Mouse (Mus musculus) forelimb bud, embryonic 11.5 days (tissue): ENCODE results near the gene Zfp354a.
"Not testable (repeated sequence)": the region's sequence is repeated elsewhere in the genome, so short reads cannot be mapped to it uniquely, and the experiment has no call there.

Source experiments
- DNase-seq: peaks from one replicate; pipeline ENCODE4 v3.0.0-alpha.2; 2012; ENCODE audit warnings: low read depth, low spot score

Gene Zfp354a

DNA sequence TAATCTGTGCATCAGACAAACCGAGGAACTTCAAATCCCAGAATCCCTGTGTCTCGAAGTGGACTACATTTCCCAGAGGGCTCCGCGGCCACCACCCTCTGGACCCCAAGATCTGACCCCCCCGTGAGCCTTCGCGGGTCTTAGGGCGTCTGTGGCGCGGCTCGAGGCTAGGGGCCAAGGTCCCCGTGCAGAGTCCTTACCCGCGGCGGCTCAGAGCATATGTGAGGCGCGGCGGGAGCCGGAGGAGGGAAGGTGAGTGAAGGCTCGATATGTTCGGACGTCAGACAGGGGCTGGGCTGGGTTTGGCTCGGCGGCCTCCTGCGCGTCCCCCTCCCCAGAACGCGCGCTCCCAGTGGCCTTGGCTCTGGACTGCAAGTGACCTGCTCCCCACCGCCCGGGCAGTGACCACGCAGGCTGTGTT, at the start of gene Zfp354a:
Zfp354a (plus strand) TSS at position 107 of the 421 bp plus-strand sequence.
- peak; percentile 68 for DNase-seq

DNA sequence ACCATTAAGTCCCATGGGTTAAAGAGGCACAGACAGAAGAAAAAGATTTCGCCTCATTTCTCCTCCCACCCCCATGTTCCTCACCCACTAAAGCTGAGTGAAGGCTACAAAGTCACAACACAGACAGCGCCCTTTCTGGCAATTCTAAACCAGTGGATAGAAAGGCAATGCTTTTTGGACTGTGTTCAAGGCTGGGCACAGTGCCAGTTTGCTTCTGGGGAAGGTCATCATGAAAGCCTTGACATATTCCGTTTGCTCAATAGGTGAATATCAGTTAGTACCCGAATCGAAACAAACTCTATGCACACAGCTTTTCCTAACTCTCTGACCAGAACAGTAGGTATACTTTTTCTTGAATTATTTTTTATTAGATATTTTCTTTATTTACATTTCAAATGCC, 47.2 kb upstream of the Zfp354a start:
- DNase-seq = no peak

DNA sequence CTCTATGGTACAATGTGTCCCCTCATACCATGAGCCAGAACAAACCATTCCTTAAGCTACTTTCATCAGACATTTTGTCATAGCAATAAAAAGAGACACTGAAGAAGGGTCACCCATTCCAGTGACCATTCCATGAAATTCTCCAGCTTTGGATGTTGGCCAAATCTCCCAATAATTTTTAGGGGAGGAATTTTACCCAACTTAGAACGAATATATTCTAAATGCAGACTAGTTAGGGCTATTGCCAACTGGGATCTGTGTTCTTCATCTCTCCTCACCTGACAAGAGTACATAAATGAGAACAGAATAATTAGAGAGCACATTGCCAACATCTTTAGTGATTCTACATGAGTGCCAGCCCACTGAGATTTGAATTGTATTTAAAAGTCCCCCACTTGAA, 45.1 kb upstream of the Zfp354a start, which contains the start of gene Olfr54:
Olfr54 (plus strand) TSS at position 301 of the 400 bp plus-strand sequence.
- DNase-seq = no peak

DNA sequence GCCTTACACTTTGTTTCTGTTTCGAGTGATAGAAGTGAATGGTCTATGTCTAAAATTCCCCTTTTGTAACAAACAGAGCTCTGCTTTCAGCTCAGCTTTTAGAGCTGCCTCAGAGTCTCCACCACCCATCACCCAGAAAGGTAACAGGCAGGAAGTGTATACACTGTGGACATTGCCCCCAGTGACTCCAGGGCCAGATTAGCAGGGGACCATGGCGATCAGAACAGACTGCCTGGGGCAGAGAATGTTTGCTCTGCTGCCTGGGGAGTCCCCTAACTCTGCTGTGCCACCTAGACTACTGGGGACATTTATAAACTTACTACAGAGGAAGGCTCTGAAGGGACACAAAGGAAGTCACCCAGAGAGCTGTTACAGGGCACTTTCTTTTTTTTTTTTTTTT, 42.7 kb upstream of the Zfp354a start:
- no peak for DNase-seq

- not testable (repeated sequence) for DNase-seq
Observed at GRCm38 (mm10) chr11:51026811-51027210, 32.2 kb upstream of the Zfp354a start.

- not testable (repeated sequence) for DNase-seq
Observed at GRCm38 (mm10) chr11:51029381-51029780, 29.7 kb upstream of the Zfp354a start.

DNA sequence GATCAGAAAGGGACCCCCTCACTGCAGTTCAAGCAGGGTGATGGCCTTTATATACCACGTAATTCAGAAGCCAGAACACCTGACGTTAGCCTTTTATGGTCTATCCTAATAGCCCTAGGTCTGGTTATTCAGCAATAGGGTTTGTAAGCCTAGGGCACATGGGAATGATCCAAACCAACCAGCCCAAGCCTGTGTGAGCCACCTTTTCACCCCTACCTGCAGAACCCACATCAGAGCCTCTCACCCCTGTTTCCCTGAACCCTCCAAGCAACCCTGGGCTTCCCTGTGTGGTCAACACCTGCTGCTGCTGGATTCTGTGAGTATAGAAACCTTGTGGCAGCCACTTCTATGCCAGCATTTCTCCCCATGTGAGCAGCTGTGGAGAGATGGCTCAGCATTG, 28.8 kb upstream of the Zfp354a start:
- DNase-seq = no peak

GRCm38 (mm10) chr11:51032851-51033250, 26.2 kb upstream of the Zfp354a start:
- DNase-seq = peak; percentile 42

DNA sequence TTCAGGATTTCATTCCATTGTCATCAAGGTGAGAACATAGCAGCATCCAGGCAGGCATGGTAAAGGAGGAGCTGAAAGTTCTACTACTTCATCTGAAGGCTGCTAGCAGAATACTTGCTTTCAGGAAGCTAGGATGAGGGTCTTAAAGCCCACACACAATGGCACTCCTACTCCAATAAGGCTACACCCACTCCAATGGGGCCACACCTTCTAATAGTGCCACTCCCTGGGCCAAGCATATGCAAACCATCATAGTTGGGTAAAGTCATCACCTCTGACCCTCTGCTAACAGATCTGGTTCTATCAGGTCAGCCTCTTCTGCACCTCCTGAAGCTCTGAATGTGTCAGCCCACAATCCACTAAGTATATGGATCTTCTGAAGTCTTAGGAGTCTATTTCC, 24.9 kb upstream of the Zfp354a start:
- DNase-seq = not testable (repeated sequence)

- DNase-seq = no peak
Observed at GRCm38 (mm10) chr11:51035951-51036350, 23.1 kb upstream of the Zfp354a start.

DNA sequence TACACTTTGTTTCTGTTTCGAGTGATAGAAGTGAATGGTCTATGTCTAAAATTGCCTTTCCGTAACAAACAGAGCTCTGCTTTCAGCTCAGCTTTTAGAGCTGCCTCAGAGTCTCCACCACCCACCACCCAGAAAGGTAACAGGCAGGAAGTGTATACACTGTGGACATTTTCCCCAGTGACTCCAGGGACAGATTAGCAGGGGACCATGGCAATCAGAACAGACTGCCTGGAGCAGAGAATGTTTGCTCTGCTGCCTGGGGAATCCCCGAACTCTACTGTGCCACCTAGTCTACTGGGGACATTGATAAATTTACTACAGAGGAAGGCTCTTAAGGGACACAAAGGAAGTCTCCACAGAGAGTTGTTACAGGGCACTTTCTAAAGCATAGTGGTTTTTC, 14.3 kb upstream of the Zfp354a start:
- DNase-seq = not testable (repeated sequence)

- DNase-seq = not testable (repeated sequence)
Observed at GRCm38 (mm10) chr11:51047809-51048208, 11.2 kb upstream of the Zfp354a start, which contains the start of gene Olfr1375. Gene Olfr1375, plus strand, starts transcription at chr11:51048109.

DNA sequence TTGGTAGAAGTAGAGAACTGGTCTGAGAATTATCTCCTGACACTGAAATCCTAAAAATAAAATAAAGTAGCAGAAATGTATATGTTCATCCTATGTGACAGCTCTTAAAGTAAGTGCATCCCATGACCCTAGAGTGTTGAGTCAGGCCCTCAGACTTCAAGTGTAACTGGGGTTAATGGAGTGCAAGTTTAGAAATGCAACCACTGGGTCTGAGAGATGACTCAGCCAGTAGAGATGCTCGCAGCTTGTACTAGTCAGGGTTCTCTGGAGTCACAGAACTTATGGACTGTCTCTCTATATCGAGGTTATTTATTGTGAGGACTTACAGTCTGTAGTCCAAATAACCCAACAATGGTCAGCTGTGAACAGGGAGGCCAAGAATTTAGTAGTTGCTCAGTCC, 7.4 kb upstream of the Zfp354a start:
- no peak for DNase-seq

GRCm38 (mm10) chr11:51053230-51053629, 5.8 kb upstream of the Zfp354a start:
- DNase-seq = no peak

GRCm38 (mm10) chr11:51059640-51060039, 583 bp downstream of the Zfp354a start:
- DNase-seq = no peak

- DNase-seq = no peak
Observed at GRCm38 (mm10) chr11:51060981-51061380, 1.9 kb downstream of the Zfp354a start.

GRCm38 (mm10) chr11:51063276-51063675, 4.2 kb downstream of the Zfp354a start:
- DNase-seq = no peak

DNA sequence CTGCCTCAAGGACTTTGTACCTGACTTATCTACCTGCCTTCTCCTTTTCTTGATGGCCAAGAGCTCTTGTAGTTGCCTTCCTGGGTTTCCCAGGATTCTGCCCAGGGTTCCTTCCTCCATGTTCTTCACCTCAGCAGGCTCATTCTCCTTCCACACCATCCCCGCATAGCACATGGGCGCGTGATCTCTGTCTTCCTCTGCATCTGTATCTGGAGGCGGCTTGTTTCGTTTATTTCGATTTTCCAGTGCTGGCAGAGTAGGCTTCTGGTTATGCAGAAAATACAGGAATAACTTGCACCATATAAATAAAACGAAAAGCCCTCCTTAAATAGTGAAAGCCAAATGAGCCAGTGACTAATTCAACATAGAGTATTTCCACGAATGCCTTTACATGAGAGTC, 4.8 kb downstream of the Zfp354a start:
- DNase-seq = no peak

- DNase-seq = no peak
Observed at GRCm38 (mm10) chr11:51084527-51084926, 25.5 kb downstream of the Zfp354a start.

DNA sequence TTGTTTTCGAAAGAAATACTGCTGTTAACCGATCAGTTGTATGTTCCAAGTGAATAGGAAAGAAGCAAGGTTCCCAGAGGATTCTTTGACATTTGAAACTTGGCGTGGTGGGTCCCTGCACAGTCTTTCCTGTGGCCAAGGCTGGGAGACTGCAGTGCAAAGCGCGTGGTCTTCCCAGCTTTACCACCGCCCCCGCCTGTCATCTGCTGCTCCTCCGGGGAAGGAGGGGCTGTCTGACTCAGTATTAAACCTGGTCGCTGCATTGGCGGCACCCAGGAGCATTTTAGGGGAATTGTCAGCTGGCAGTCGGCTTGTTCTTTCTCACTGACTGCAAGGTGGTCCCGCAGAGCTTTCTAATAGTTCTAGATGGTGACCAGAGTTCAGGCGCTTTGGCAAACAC, 26.2 kb downstream of the Zfp354a start:
- DNase-seq = no peak

DNA sequence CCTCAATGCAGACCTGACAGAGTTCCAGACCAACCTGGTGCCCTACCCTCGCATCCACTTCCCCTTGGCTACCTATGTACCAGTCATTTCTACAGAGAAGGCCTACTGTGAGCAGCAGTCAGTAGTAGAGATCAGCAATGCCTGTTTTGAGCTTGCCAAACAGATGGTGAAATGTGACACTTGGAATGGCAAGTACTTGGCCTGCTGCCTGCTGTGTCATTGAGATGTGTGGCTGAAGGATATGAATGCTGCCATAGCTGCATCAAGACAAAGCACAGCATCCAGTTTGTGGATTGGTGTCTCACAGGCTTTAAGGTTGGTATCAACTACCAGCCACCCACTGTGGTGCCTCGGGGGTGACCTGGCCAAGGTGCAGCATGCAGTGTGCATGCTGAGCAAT, 48.2 kb downstream of the Zfp354a start:
- no peak for DNase-seq

DNA sequence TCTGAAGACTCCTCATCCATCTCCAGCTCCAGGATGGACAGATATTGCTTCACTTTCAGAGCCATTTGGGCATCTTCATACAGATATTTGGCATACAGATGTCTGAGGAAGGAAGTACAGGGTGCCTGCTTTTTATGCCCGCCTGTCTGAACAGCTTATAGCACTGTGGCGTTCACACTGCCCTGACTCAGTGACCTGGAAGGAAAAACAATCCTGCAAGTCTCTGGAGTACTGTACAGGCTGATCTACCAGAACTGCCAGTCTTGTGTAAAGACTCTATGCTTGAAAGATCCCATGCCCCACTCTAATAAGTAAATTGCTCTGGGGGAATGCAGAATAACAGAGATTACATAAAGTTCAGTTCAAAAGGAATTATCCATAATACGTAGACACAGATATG, 51.6 kb downstream of the Zfp354a start:
- DNase-seq = no peak
